Mouse (Mus musculus) spleen, adult 2 months (tissue): ENCODE results near the gene Usp4.

ENCODE experiments used
- CTCF ChIP-seq: fragments of 200-500 bp; IDR thresholded peaks from 2 replicates; pipeline ENCODE4 v1.5.1; 2011; ENCODE audit warnings: mild to moderate bottlenecking, inconsistent platforms; ENCODE audit not compliant: insufficient read depth, insufficient read length, insufficient replicate concordance; ENCODE audit errors: extremely low read depth
- POLR2A ChIP-seq: fragments of 200-500 bp; IDR thresholded peaks from 2 replicates; pipeline ENCODE4 v1.6.1; 2011; ENCODE audit warnings: low read depth, low read length, inconsistent platforms

- no peak for TF ChIP-seq CTCF
- no peak for TF ChIP-seq POLR2A
These were observed 45.0 kb downstream of the Usp4 start, which contains the start of gene 1700102P08Rik for GRCm38 (mm10) chr9:108392676-108393075.
